Mouse (Mus musculus): ENCODE measurements around the gene Rita1. TPM values are rescaled to one million over a fixed set of nuclear protein-coding genes. Genes with fewer than 3 reads are reported as not detected.

The Rita1 gene
- total and polyA plus RNA-seq, 3 experiments, result 14.2 to 16.0 (median 15.3) TPM

DNA sequence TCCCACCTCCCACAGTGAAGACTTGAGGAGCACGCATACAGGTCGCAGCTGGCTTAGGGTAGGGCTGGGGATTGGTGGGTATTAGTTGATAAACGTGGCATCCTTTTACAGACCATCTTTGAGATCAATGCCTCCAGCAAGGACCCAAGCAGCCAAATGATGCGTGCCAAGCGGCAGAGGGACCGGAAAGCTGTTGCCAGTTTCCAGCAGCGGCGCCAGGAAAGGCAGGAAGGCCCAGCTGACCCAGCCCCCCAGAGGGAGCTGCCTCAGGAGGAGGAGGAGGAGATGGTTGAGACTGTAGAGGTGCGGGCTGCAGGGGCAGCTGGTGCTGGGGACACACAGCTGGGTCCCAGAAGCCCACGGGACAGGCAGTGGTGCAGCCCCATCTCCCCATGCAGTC is 12.0 kb upstream of the Rita1 start:
- intact Hi-C loops (cut with DNase I), result no loop called here
- Histone ChIP-seq H3K4me1 (ENCODE audit: control insufficient read depth, insufficient read depth, low read length) (no peaks in the 10 kb centered on the region), H3K79me2 (replicated peaks; ENCODE audit: control insufficient read depth, insufficient read depth, low read length) (no peaks in the 10 kb centered on the region), H3K36me3 (ENCODE audit: control insufficient read depth, insufficient read depth, low read length) (no peaks in the 10 kb centered on the region), H3K9ac (ENCODE audit: low read depth, low read length) (no peak overlapping the region), H3K27ac (no peak overlapping the region), H3K4me3 (no peak overlapping the region), H3K27me3 (ENCODE audit: control insufficient read depth, insufficient read depth, low read length) (no peaks in the 10 kb centered on the region)
- whole genome bisulfite sequencing, result 78% methylated on average over 10 of the region's 10 CpGs
- no peak for TF ChIP-seq CTCF (IDR thresholded peaks at IDR 0.05)
- no peak for TF ChIP-seq POLR2A (IDR thresholded peaks at IDR 0.05; ENCODE audit: insufficient read depth, low read depth, low read length)
- TF ChIP-seq EP300 (IDR thresholded peaks at IDR 0.05; ENCODE audit: insufficient read depth, low read depth, low read length), result no peak
- no peak for DNase-seq

GRCm38 (mm10) chr5:120622198-120622851 is 9.9 kb upstream of the Rita1 start:
- H3K9ac ChIP-seq (ENCODE audit: low read depth, low read length), result no peak overlapping the region
- H3K79me2 ChIP-seq (replicated peaks; ENCODE audit: control insufficient read depth, insufficient read depth, low read length), result no peaks in the 10 kb centered on the region
- WGBS, result 64% methylated on average over 5 of the region's 5 CpGs
- TF ChIP-seq EP300 (IDR thresholded peaks at IDR 0.05; ENCODE audit: insufficient read depth, low read depth, low read length), result no peak
- H3K27ac ChIP-seq, result no peak overlapping the region
- intact Hi-C loops (cut with DNase I), result no loop called here
- no peaks in the 10 kb centered on the region for H3K36me3 ChIP-seq (ENCODE audit: control insufficient read depth, insufficient read depth, low read length)
- H3K27me3 ChIP-seq (ENCODE audit: control insufficient read depth, insufficient read depth, low read length), result no peaks in the 10 kb centered on the region
- H3K4me3 ChIP-seq, result no peak overlapping the region
- H3K4me1 ChIP-seq (ENCODE audit: control insufficient read depth, insufficient read depth, low read length), result no peaks in the 10 kb centered on the region
- no peak for DNase-seq

DNA sequence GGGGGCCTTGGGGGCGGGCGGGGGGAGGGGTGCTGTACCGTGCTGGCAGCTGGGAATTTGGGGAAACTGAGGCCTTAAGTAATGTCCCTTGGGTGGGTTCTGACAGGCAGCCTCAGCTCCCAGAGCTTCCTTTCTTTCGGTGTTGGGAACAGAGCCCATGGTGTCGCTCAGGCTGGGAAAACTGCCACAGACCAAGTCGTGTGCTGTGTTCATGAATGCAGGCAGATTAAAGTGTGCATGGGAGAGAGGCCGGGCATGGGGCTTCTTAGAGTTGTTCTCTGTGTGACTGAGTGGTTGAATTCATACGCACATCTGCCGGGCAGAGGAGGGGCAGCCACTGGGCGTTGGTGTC is 9.4 kb upstream of the Rita1 start:
- no peak overlapping the region for H3K9ac ChIP-seq (ENCODE audit: low read depth, low read length)
- no peak overlapping the region for H3K27ac ChIP-seq

GRCm38 (mm10) chr5:120621078-120621765 is 8.8 kb upstream of the Rita1 start:
- TF ChIP-seq CTCF (IDR thresholded peaks at IDR 0.05) (no peak), POLR2A (IDR thresholded peaks at IDR 0.05; ENCODE audit: insufficient read depth, low read depth, low read length) (no peak), EP300 (IDR thresholded peaks at IDR 0.05; ENCODE audit: insufficient read depth, low read depth, low read length) (no peak)
- Histone ChIP-seq H3K36me3 (ENCODE audit: control insufficient read depth, insufficient read depth, low read length) (no peaks in the 10 kb centered on the region), H3K27ac (no peak overlapping the region)

More for the DNA sequence above, 9.4 kb upstream of the Rita1 start:
- Histone ChIP-seq H3K4me1 (ENCODE audit: control insufficient read depth, insufficient read depth, low read length) (no peaks in the 10 kb centered on the region), H3K4me3 (no peak overlapping the region), H3K27me3 (ENCODE audit: control insufficient read depth, insufficient read depth, low read length) (no peaks in the 10 kb centered on the region), H3K79me2 (replicated peaks; ENCODE audit: control insufficient read depth, insufficient read depth, low read length) (no peaks in the 10 kb centered on the region), H3K36me3 (ENCODE audit: control insufficient read depth, insufficient read depth, low read length) (no peaks in the 10 kb centered on the region)
- TF ChIP-seq EP300 (IDR thresholded peaks at IDR 0.05; ENCODE audit: insufficient read depth, low read depth, low read length), result no peak
- TF ChIP-seq POLR2A (IDR thresholded peaks at IDR 0.05; ENCODE audit: insufficient read depth, low read depth, low read length), result no peak
- no peak for TF ChIP-seq CTCF (IDR thresholded peaks at IDR 0.05)
- 66% methylated on average over 10 of the region's 10 CpGs for WGBS
- intact Hi-C loops (cut with DNase I), result loop anchor here (2.0 kb wide), 1 partner anchor 125 kb away; no protein-coding TSS in a partner anchor
- DNase-seq, result no peak

GRCm38 (mm10) chr5:120620375-120621077 is 8.1 kb upstream of the Rita1 start:
- Histone ChIP-seq H3K79me2 (replicated peaks; ENCODE audit: control insufficient read depth, insufficient read depth, low read length) (no peaks in the 10 kb centered on the region), H3K4me3 (no peak overlapping the region), H3K9ac (ENCODE audit: low read depth, low read length) (no peak overlapping the region), H3K27ac (no peak overlapping the region), H3K27me3 (ENCODE audit: control insufficient read depth, insufficient read depth, low read length) (no peaks in the 10 kb centered on the region), H3K4me1 (ENCODE audit: control insufficient read depth, insufficient read depth, low read length) (no peaks in the 10 kb centered on the region), H3K36me3 (ENCODE audit: control insufficient read depth, insufficient read depth, low read length) (no peaks in the 10 kb centered on the region)
- peak; percentile 79 to 87 for DNase-seq
- WGBS, result 72% methylated on average over 18 of the region's 18 CpGs
- TF ChIP-seq EP300 (IDR thresholded peaks at IDR 0.05; ENCODE audit: insufficient read depth, low read depth, low read length) (0 out of 2 replicates have a peak, but pooled peaks have one; percentile 51), POLR2A (IDR thresholded peaks at IDR 0.05; ENCODE audit: insufficient read depth, low read depth, low read length) (no peak)
- intact Hi-C loops (cut with DNase I), result loop anchor here (1.0 to 2.0 kb wide), 2 partner anchors 53 to 126 kb away; no protein-coding TSS in a partner anchor

More at GRCm38 (mm10) chr5:120621078-120621765, 8.8 kb upstream of the Rita1 start:
- DNase-seq, result peak in 1 of 2 experiments; percentile 48
- H3K79me2 ChIP-seq (replicated peaks; ENCODE audit: control insufficient read depth, insufficient read depth, low read length), result no peaks in the 10 kb centered on the region
- no peak overlapping the region for H3K9ac ChIP-seq (ENCODE audit: low read depth, low read length)
- no peak overlapping the region for H3K4me3 ChIP-seq
- H3K27me3 ChIP-seq (ENCODE audit: control insufficient read depth, insufficient read depth, low read length), result no peaks in the 10 kb centered on the region
- intact Hi-C loops (cut with DNase I), result loop anchor here (2.0 kb wide), 1 partner anchor 126 kb away; no protein-coding TSS in a partner anchor
- H3K4me1 ChIP-seq (ENCODE audit: control insufficient read depth, insufficient read depth, low read length), result no peaks in the 10 kb centered on the region
- 75% methylated on average over 23 of the region's 23 CpGs for WGBS

Measured in heart, adult 2 months (tissue).